Mouse (Mus musculus): ENCODE data around the gene Fam207a. TPM values are rescaled to one million over a fixed set of nuclear protein-coding genes. Genes with fewer than 3 reads are reported as not detected.

Gene Fam207a
- polyA plus RNA-seq, 1 experiment: 10.4 TPM

GRCm38 (mm10) chr10:77541864-77542666 is 26.5 kb upstream of the Fam207a start:
- H3K4me3 ChIP-seq (ENCODE audit: control insufficient read depth, low read depth, low read length): no peak overlapping the region
- no peak for TF ChIP-seq POLR2A (IDR thresholded peaks at IDR 0.05; ENCODE audit: control insufficient read depth, low read depth, low read length)
- TF ChIP-seq CTCF (IDR thresholded peaks at IDR 0.05; ENCODE audit: control insufficient read depth, insufficient read depth, insufficient replicate concordance, low read depth, low read length): no peak
- no peaks in the 10 kb centered on the region for H3K36me3 ChIP-seq (ENCODE audit: control insufficient read depth, insufficient read depth, low read length)
- H3K4me1 ChIP-seq (ENCODE audit: control insufficient read depth, insufficient read depth, low read length): no peaks in the 10 kb centered on the region
- no peaks in the 10 kb centered on the region for H3K27me3 ChIP-seq (ENCODE audit: control insufficient read depth, insufficient read depth, low read length)
- H3K27ac ChIP-seq (ENCODE audit: control insufficient read depth, insufficient read depth, low read depth, low read length): no peak overlapping the region

- Histone ChIP-seq H3K36me3 (ENCODE audit: control insufficient read depth, insufficient read depth, low read length) (no peaks in the 10 kb centered on the region), H3K27me3 (ENCODE audit: control insufficient read depth, insufficient read depth, low read length) (no peaks in the 10 kb centered on the region), H3K27ac (ENCODE audit: control insufficient read depth, insufficient read depth, low read depth, low read length) (no peak overlapping the region), H3K4me1 (ENCODE audit: control insufficient read depth, insufficient read depth, low read length) (no peaks in the 10 kb centered on the region), H3K4me3 (ENCODE audit: control insufficient read depth, low read depth, low read length) (no peak overlapping the region)
- TF ChIP-seq POLR2A (IDR thresholded peaks at IDR 0.05; ENCODE audit: control insufficient read depth, low read depth, low read length) (no peak), CTCF (IDR thresholded peaks at IDR 0.05; ENCODE audit: control insufficient read depth, insufficient read depth, insufficient replicate concordance, low read depth, low read length) (no peak)
These were observed 25.1 kb upstream of the Fam207a start for GRCm38 (mm10) chr10:77540576-77541102.

- H3K36me3 ChIP-seq (ENCODE audit: control insufficient read depth, insufficient read depth, low read length): no peaks in the 10 kb centered on the region
- H3K4me1 ChIP-seq (ENCODE audit: control insufficient read depth, insufficient read depth, low read length): peaks cover 3% of the 10 kb centered on the region
- no peak overlapping the region for H3K4me3 ChIP-seq (ENCODE audit: control insufficient read depth, low read depth, low read length)
- H3K27me3 ChIP-seq (ENCODE audit: control insufficient read depth, insufficient read depth, low read length): no peaks in the 10 kb centered on the region
- H3K27ac ChIP-seq (ENCODE audit: control insufficient read depth, insufficient read depth, low read depth, low read length): no peak overlapping the region
- TF ChIP-seq CTCF (IDR thresholded peaks at IDR 0.05; ENCODE audit: control insufficient read depth, insufficient read depth, insufficient replicate concordance, low read depth, low read length) (no peak), POLR2A (IDR thresholded peaks at IDR 0.05; ENCODE audit: control insufficient read depth, low read depth, low read length) (no peak)
These were observed 23.8 kb upstream of the Fam207a start for GRCm38 (mm10) chr10:77539320-77539945.

GRCm38 (mm10) chr10:77537215-77538209 is 21.9 kb upstream of the Fam207a start:
- H3K27me3 ChIP-seq (ENCODE audit: control insufficient read depth, insufficient read depth, low read length): no peaks in the 10 kb centered on the region
- H3K4me1 ChIP-seq (ENCODE audit: control insufficient read depth, insufficient read depth, low read length): peaks cover 7% of the 10 kb centered on the region
- TF ChIP-seq CTCF (IDR thresholded peaks at IDR 0.05; ENCODE audit: control insufficient read depth, insufficient read depth, insufficient replicate concordance, low read depth, low read length) (no peak), POLR2A (IDR thresholded peaks at IDR 0.05; ENCODE audit: control insufficient read depth, low read depth, low read length) (no peak)
- H3K27ac ChIP-seq (ENCODE audit: control insufficient read depth, insufficient read depth, low read depth, low read length): no peak overlapping the region
- no peak overlapping the region for H3K4me3 ChIP-seq (ENCODE audit: control insufficient read depth, low read depth, low read length)
- no peaks in the 10 kb centered on the region for H3K36me3 ChIP-seq (ENCODE audit: control insufficient read depth, insufficient read depth, low read length)

GRCm38 (mm10) chr10:77536727-77537126 is 21.1 kb upstream of the Fam207a start:
- peaks cover 7% of the 10 kb centered on the region for H3K4me1 ChIP-seq (ENCODE audit: control insufficient read depth, insufficient read depth, low read length)
- no peak overlapping the region for H3K4me3 ChIP-seq (ENCODE audit: control insufficient read depth, low read depth, low read length)
- TF ChIP-seq CTCF (IDR thresholded peaks at IDR 0.05; ENCODE audit: control insufficient read depth, insufficient read depth, insufficient replicate concordance, low read depth, low read length) (no peak), POLR2A (IDR thresholded peaks at IDR 0.05; ENCODE audit: control insufficient read depth, low read depth, low read length) (no peak)
- no peak overlapping the region for H3K27ac ChIP-seq (ENCODE audit: control insufficient read depth, insufficient read depth, low read depth, low read length)
- H3K36me3 ChIP-seq (ENCODE audit: control insufficient read depth, insufficient read depth, low read length): no peaks in the 10 kb centered on the region
- no peaks in the 10 kb centered on the region for H3K27me3 ChIP-seq (ENCODE audit: control insufficient read depth, insufficient read depth, low read length)

- TF ChIP-seq CTCF (IDR thresholded peaks at IDR 0.05; ENCODE audit: control insufficient read depth, insufficient read depth, insufficient replicate concordance, low read depth, low read length) (no peak), POLR2A (IDR thresholded peaks at IDR 0.05; ENCODE audit: control insufficient read depth, low read depth, low read length) (no peak)
- Histone ChIP-seq H3K4me3 (ENCODE audit: control insufficient read depth, low read depth, low read length) (no peak overlapping the region), H3K36me3 (ENCODE audit: control insufficient read depth, insufficient read depth, low read length) (no peaks in the 10 kb centered on the region), H3K4me1 (ENCODE audit: control insufficient read depth, insufficient read depth, low read length) (peaks cover 7% of the 10 kb centered on the region), H3K27me3 (ENCODE audit: control insufficient read depth, insufficient read depth, low read length) (no peaks in the 10 kb centered on the region), H3K27ac (ENCODE audit: control insufficient read depth, insufficient read depth, low read depth, low read length) (no peak overlapping the region)
These were observed 16.4 kb upstream of the Fam207a start for GRCm38 (mm10) chr10:77532020-77532413.
